Mouse (Mus musculus): ENCODE results near the gene Gprc5b.

Gene Gprc5b

DNA sequence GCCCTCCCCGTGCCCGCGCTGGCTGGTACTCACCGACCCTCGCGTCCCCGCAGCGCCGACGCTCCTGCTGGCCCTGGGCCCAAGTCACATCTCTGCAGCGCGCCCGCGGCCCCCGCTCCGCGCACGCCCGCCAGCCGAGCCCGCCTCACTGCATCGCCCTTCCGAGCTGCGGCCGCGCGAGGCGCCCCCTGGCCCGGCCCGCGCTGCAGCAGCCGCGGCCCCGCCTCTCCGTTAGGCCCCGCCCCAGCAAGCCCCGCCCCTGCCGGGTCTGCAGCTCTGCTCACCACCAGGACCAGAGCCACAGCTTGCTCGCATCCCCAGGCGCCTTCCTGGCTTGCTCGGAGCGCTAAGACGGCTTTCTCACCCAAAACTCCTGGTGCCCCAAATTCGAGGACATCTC, at the start of gene Gprc5b:
Gene Gprc5b (minus strand): TSS at position 205 of the 400 bp plus-strand sequence.
- DNase-seq (ENCODE audit: low spot score in 2 of 2) = peak; percentile 83 to 94

DNA sequence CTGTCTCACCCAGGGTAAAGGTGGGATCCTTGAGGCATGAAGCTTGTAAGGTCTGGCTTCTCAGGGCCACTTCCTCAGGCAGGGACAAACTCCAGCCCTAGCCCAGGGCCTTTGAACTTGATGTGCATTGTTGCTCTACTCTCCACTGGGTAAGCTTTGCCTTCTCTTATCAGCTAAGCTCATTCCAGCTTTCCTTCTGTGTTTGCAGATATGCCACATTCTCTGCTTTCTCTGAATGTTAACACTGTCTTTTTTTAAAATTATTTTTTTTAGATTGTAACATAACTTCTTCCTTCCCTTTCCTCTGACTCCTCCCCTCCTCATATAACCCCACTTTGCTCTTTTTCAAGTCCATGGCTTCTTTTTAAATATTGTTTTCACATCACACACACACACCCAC, 46.5 kb upstream of the Gprc5b start:
- DNase-seq (ENCODE audit: low spot score in 2 of 2) = no peak

DNA sequence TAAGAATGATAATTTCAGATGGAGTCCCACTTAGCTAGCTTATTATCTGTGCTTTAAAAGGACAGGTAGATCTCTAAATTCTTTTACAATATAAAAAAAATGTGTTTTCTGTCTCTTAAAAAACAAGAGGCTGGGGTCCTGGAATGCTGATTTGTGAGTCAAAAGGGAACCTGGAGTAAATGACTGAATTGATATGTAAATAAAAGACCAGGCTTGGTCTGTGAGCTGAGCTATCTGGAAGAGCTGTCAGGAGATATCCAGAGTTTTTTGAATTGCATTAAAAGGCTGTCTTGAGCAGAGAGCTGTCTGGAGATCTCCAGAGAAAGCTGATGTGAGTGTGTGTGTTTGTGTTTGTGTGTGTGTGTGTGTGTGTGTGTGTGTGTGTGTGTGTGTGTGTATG, 42.6 kb upstream of the Gprc5b start:
- no peak for DNase-seq (ENCODE audit: low spot score in 2 of 2)

DNA sequence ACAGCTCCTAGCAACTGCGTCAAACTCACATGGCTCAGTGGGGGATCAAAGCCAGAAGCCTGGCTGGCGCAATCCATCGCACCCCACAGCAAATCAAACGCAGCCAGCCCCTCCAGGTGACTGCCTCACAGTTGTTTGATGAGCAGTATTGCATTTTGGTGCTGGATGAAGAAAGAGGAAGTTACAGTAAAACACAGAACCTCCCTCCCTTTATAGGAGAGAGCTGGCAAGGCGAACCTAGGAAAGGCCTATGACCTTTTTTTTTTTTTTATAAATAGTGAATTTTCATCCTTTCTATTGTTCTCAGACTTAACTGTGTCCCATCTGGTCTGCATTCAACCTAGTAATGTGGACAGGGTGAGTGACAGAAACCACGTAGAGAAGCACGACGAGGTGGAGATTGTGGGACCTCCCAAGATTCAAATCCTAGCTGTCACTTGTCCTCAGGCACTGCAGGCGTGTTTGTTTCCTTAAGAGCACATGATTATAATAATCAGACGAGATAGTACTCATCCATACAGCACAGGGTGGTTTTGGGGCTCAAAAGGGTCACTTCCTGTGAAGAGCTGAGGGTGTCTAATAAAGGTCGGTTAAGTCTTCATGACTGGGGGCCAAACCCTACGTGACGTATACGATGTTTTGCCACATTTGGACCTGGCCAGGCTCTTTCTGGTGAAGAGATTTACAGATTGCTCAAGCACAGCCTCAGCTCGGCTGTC, 39.4 kb upstream of the Gprc5b start:
- no peak for DNase-seq (ENCODE audit: low spot score in 2 of 2)

DNA sequence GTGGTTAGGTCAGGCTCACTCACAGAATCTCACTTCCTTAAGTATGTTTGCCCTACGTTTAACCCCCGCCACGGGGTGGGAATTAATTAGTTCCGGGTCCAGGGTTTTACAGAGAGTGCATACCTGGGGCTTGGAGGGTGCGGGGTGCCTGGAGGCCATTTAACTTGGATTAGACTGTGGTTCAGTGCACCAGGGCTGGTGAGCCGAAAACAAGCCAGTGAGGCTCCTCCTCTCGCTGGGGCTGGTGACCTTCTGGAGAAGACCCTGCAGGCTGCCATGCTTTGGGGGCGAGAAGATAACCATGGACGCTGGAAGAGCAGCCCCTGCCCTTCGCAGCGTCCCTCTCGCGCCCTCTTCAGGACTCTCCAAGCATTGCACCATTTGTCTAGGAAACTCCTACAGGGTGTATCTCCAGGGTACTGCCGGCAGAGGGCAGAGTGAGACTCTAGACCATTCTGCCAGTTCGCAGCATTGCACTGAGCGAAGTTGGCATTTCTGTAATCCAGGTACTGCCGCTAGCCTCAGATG, 28.4 kb upstream of the Gprc5b start:
- peak; percentile 8 to 49 for DNase-seq (ENCODE audit: low spot score in 2 of 2)

DNA sequence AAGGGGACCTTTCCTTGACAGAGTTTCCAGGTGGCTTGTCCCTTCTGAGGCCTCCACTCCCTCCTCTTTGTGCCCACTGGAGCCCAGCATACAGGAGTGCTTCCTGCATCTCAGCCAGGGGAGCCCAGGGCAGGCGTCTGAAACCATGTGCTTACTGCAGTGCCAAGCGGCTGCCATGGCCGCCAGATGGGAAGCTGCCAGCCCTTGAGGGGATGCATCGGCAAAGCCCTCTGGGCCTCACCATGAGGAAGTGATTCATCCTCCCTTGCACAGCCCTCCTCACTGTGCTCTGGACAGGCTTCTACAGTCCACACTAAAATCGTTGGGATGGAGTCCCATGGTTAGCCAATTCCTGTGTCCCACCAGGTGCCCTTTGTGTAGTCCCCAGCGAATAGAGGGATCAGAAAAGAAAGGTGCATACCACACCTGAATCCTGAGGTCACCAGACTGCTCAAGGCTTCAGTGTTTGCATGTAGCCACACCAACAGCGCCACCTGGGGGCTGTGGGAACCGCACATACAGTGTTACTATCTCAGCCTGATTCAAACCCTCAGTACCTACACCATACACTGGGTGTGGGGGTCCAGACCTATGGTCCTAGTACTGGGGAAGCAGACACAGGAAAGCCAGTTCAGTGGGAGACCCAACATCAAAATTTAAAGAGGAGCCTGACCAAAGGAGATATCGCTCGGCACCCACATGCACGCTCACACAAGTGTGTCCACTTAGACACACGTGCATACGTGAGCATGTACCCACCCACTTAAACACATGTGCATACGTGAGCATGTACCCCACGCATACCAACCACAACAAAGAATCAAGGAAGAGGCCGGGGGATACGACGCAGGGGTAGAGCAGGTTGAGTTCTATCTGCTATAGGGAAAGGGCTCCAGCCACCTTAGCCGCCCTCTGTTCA, 27.5 kb upstream of the Gprc5b start:
- DNase-seq (ENCODE audit: low spot score in 2 of 2) = peak in 1 of 2 experiments; percentile 33

DNA sequence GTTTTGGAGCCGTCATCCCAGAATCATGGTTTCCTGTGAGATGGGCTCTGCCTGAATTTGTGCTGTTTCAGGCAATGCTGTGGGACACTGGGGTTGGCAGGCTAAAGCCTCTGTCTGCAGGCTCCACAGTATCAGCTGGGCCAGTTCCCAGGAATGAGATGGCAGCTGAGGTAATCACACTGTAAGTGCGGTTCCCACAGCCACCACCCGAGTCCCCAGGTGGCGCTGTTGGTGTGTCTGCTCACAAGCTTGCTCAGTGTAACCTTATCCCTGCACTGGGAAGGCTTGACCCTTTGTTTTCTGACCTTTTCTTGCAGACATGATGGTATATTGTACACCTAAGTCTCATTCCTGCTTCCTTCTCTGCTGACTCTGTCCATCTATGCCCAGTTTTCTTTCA, 24.5 kb upstream of the Gprc5b start:
- peak in 1 of 2 experiments; percentile 11 for DNase-seq (ENCODE audit: low spot score in 2 of 2)

DNA sequence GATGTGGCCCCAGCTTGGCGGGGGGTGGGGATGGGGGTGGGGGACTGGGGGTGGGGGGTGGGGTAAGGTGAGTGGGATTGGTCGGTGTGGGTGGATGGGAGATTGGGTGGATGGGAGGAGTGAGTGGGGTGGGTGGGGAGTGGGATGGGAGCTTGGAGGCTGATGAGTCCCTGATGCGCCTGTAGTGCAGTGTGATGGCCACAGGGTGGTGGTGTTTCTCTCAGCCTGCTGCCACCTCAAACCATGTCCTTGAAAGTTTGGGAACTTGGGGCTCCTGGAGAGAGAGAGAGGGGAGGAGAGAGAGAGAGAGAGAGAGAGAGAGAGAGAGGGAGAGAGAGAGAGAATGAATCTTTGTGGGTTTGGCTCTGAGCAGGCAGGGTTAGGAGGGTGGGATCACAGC, 20.7 kb upstream of the Gprc5b start:
- no peak for DNase-seq (ENCODE audit: low spot score in 2 of 2)

DNA sequence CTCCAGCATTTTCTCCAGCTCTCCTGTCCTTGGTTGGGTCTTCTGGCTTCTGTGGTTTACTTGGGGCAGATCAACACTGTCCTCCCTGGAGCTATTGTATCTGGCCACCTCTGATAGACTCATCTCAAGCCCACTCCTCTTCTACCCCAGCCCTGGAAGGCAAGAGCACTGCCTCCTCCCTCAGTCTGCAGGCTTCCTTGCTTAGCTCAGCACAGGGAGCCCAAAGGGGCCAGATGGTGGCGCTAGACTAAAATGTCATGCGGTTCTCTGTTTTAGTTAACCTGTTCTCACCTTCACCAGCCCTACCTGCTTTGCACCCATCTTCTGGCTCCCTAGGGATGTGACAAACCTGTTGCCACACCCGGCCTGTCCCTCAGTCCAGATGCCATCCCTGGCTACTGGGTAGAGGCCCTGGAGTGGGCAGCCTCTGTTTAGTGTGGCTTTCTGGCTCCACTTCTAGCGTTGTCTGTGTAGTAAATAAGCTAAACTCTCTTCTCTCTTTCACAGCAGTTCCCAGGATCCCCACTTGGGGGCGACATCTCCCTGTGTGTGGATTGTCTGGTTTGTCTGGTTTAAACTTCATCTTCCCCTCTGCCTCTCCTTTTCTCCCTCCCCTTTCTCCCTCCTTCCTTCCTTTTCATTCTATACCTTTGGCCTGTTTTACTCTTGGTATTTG, 16.0 kb upstream of the Gprc5b start:
- peak; percentile 19 to 60 for DNase-seq (ENCODE audit: low spot score in 2 of 2)

DNA sequence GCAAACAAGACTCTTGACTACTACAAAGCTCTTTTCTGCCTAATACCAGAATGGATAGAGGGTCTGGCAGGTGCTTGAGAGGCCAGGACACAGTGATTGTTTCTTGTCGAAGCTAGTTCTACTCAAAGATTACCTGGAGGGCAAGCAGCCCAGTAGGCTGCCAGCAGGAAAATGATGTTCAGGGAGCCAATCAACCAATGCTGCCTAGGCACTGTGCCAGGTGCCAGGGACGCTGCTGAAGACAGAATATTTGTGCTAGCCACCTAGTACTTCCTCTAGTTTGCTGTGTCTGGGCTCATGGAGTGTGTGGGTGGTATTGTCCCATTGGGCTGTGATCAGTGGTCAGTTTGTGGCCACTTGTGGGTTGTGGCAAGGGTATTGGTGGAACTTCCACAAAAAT, 7.5 kb upstream of the Gprc5b start:
- no peak for DNase-seq (ENCODE audit: low spot score in 2 of 2)

DNA sequence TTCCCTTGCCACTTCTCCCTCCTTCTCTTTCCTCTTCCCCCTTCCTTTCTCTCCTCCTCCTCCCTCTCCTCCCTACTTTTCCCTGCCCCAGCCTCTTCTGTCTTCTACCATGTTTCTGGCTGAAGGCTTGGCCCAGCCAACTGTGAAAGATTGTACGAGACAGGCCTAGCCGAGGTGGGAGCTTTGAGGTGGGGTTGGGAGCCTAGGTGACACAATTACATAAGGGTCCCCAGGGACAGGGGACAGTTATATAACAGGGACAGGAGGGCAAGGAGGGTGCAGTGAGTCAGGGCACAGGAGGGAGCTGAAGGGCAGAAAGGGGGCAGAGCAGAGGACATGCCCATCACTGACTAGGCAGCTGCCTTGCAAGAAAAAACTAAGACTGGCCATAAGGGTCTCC, 7.0 kb upstream of the Gprc5b start:
- DNase-seq (ENCODE audit: low spot score in 2 of 2) = no peak

DNA sequence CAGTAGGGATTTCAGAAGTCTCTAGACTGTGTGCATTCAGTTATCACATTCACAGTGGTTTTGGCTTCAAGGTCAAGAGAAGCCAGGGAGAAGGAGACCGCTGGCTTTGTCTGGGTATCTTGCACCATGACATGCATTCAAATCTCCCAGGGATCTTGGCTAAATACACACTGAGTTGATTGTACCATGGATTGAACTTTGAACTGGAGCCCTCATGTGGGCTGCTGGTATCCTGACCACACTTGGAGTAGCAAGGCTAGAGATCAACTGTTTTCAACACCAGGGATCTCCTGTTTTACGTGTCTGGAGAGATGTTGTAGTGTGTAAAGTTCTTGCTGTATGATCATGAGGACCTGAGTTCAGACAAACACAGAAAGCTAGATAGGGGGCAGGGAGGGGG, 4.8 kb upstream of the Gprc5b start:
- DNase-seq (ENCODE audit: low spot score in 2 of 2) = no peak

DNA sequence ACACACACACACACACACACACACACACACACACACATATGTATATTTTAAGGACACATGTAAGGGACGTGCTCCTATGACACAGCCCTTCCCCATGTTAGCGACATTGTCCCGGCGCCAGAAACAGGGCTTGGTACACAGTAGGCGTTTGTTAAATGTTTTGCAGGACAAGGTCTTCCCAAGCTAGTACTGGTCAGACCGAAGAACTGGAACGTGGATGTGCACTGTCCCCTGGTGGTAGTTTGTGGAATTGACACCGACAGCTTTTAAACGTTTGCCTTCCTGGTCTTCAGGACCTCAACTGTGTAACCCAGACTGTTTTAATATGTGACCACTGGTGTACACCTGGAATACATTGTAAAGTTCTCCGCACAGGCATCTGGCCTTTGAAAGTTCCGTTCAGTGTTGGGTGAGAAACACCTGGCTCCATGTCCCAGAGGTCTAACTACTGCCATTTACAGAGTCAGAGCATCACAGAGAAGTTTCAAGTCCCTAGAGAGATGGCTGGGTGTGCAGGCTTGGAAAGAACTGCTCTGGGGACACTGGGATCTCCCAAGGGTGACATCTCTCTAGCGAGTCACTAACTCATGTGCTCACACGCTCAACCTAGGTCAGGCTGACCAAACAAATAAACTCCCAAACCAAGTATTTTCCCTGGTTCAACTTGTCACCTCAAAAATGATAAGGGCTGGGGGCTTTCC, 1.3 kb upstream of the Gprc5b start:
- peak; percentile 43 to 68 for DNase-seq (ENCODE audit: low spot score in 2 of 2)

DNA sequence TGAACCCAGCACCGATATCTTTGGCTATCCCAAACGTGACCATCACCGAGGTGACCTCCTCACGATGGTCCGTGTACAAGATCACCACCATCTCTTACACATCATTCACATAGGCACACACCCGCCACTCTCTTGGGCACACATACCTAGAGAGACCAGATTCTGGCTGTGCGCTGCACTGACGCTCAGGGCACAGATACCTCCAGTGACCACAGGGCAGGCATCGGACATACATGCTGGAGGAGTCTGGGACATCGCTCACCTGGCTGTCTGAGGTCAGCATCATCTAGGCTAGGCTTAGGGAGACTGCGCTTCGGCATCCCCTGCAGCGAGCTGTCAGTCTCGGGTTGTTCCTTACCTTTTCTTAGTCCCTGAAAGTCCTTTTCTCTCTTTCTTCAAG, 660 bp upstream of the Gprc5b start:
- no peak for DNase-seq (ENCODE audit: low spot score in 2 of 2)

DNA sequence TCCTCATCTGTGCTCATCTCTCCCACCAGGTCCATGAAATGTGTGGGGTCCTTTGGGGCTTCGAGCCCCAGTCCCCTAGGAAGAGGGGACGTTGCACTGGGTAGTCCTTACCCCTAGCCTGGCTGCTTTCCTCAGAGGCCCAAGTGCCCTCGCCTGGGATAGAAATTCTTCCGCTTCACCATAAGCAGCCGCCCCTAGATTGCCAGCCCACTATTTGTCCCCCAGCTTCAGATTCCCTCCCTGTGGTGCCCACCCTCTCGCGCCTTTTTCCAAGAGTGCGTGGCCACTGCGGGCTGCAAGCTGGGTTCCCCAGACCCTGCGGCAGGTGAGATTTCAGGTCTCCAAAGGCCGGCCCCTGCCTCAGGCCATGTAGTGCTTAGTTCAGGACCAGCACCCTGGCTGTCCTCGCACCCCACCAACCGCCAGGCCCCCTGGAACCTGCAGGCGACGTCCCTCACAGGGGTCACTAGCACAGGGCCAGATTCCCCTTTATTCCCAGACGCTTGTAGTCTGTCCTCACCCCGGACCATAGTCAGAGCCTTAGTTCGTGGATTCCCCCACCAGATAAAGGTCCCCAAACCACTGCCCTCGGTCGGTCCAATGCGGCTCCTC, 674 bp downstream of the Gprc5b start:
- DNase-seq (ENCODE audit: low spot score in 2 of 2) = peak; percentile 7 to 9

DNA sequence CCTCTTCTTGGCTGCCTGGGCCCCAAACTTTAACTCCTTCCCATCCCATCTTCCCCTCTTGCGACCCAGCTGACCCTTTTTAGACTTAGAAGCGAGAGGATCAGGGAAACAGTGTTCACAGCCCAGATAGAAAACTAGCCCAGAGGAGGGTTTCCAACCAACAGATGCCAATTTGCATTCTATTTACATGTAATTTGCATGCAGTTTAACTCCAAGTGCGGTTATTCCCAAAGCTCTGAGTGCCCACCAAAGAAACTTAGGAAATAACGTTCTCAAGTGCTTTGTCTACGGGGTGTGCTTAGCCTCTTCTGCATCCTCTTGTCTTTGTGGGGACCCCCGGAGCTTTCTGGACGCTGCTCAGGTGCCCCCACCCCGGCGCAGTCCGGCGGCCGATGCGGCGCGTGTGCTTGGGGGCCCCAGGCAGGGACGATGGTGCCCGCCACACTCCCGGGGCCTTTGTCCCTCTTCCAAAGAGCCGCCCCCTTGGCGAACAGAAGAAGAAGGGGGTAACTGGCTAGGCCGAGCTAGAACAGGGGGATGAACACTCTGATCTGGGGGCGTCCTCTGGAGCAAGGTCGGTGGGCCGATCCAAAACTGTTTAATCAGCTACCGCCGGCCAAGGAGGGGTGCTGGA, 1.3 kb downstream of the Gprc5b start:
- DNase-seq (ENCODE audit: low spot score in 2 of 2) = no peak

DNA sequence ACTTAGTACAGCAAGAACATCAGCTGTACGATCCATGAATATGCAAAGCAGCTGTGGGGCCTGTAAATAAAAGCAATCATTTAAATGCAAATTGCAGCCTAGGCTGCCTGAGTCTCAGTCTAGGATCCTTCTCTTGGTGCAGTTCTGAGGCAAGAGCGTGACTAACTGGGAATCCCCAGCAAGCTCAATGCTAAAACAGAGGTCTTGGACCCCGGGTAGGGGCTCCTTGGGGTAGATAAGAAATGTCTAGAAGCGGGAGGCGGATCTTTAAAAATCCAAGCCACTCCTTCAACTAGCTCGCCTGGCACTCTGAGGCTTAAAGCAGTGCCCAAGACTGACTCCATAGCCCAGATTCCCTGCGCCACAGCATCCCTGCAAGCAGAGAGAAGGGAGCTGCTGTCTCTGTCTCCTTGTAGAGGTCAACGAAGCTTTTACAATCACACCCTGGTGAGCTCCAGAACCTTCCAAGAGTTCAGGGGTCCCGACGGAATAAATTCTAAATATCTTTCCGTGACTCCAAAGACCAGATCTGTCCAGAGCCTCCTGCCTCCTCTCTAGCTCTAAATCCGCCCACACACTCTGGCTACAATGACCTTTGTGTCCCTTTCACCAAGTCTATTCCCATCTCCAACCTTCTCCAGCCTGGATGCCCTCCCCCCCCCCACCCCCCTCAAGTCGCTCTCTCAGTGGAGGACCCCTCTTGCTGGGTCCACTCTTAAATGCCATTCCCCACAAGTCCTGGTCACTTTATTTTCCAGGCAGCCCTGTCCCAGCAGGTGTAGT, 2.2 kb downstream of the Gprc5b start:
- no peak for DNase-seq (ENCODE audit: low spot score in 2 of 2)

DNA sequence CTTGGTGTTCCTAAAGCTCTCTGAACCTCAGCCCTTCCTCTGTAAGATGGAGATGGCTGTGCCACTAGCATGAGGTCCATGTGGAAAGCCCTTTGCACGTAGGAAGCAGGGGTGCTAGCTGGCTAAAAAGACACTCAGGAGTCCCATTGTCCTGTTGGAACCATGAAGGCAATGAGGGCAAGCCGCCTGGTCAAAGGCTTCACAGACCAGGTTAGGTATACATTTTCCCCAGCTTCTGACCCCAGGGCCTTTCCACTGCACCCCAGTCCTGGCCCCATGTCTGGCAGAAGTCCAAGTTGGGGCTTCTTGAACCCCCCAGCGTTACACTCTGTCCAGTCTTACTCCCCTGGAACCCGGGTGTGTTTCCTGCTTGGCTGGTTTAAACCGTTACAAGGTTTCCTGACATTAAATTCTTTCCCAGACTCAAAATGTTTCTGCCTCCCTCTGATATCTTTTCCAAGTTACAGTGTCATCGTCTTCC, 2.9 kb downstream of the Gprc5b start:
- no peak for DNase-seq (ENCODE audit: low spot score in 2 of 2)

DNA sequence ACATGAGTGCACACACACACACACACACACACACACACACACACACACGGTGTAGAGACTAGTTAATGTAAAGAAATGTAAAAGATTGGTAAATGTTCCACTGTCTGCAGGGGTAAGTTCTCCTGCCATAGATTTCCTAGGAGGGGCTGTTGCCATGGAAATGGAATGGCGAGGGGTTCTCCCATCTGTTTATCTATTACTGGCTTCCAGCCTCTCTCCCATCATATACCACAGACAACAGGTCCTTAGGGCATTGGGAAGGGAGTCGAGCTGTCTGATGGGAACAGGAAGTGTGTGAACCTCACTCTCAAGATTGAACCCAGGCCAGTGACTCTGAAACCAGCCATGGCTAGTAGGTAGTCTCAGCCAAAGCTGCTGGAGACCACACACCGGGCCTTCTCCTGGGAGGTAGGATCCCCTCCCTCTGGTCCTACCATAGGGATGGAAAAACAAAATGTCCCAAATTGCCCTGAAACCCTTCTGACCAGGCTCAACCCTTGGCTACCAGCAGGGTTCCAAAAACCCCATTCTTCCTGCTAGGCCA, 3.6 kb downstream of the Gprc5b start:
- no peak for DNase-seq (ENCODE audit: low spot score in 2 of 2)

Measured in thymus, postnatal 10 days (tissue).